Mouse (Mus musculus): ENCODE measurements around the gene Ralgapb.

Gene Ralgapb

GRCm38 (mm10) chr2:158402915-158403314 lies 6.7 kb upstream of the Ralgapb start:
- DNase-seq (ENCODE audit: low spot score in 2 of 2) = no peak

- no peak for DNase-seq (ENCODE audit: low spot score in 2 of 2)
These were observed 552 bp upstream of the Ralgapb start for GRCm38 (mm10) chr2:158408997-158409594.

GRCm38 (mm10) chr2:158410022-158411014 lies 670 bp downstream of the Ralgapb start:
- DNase-seq (ENCODE audit: low spot score in 2 of 2) = peak; percentile 25 to 40

- no peak for DNase-seq (ENCODE audit: low spot score in 2 of 2)
These were observed 3.6 kb downstream of the Ralgapb start for GRCm38 (mm10) chr2:158413240-158413639.

- no peak for DNase-seq (ENCODE audit: low spot score in 2 of 2)
These were observed 6.2 kb downstream of the Ralgapb start for GRCm38 (mm10) chr2:158415826-158416225.

- DNase-seq (ENCODE audit: low spot score in 2 of 2) = no peak
These were observed 9.0 kb downstream of the Ralgapb start for GRCm38 (mm10) chr2:158418663-158419062.

GRCm38 (mm10) chr2:158445814-158446213 lies 36.2 kb downstream of the Ralgapb start:
- DNase-seq (ENCODE audit: low spot score in 2 of 2) = no peak

GRCm38 (mm10) chr2:158449845-158450244 lies 40.2 kb downstream of the Ralgapb start:
- no peak for DNase-seq (ENCODE audit: low spot score in 2 of 2)

- DNase-seq (ENCODE audit: low spot score in 2 of 2) = no peak
These were observed 46.8 kb downstream of the Ralgapb start for GRCm38 (mm10) chr2:158456451-158456850.

- no peak for DNase-seq (ENCODE audit: low spot score in 2 of 2)
These were observed 48.0 kb downstream of the Ralgapb start for GRCm38 (mm10) chr2:158457610-158458009.

GRCm38 (mm10) chr2:158462450-158462849 lies 52.8 kb downstream of the Ralgapb start:
- DNase-seq (ENCODE audit: low spot score in 2 of 2) = no peak

- no peak for DNase-seq (ENCODE audit: low spot score in 2 of 2)
These were observed 64.5 kb downstream of the Ralgapb start for GRCm38 (mm10) chr2:158474159-158474558.

- DNase-seq (ENCODE audit: low spot score in 2 of 2) = no peak
These were observed 68.0 kb downstream of the Ralgapb start for GRCm38 (mm10) chr2:158477640-158478039.

GRCm38 (mm10) chr2:158498457-158498856 lies 88.8 kb downstream of the Ralgapb start:
- DNase-seq (ENCODE audit: low spot score in 2 of 2) = no peak

GRCm38 (mm10) chr2:158501836-158502812 lies 92.5 kb downstream of the Ralgapb start, which contains the start of gene Adig:
Adig (plus strand) TSS chr2:158502612.
- DNase-seq (ENCODE audit: low spot score in 2 of 2) = no peak

GRCm38 (mm10) chr2:158503226-158503625 lies 93.6 kb downstream of the Ralgapb start:
- no peak for DNase-seq (ENCODE audit: low spot score in 2 of 2)

GRCm38 (mm10) chr2:158503671-158504070 lies 94.0 kb downstream of the Ralgapb start:
- DNase-seq (ENCODE audit: low spot score in 2 of 2) = no peak

GRCm38 (mm10) chr2:158506475-158506874 lies 96.8 kb downstream of the Ralgapb start:
- DNase-seq (ENCODE audit: low spot score in 2 of 2) = no peak

- DNase-seq (ENCODE audit: low spot score in 2 of 2) = no peak
These were observed 97.4 kb downstream of the Ralgapb start for GRCm38 (mm10) chr2:158507046-158507445.

GRCm38 (mm10) chr2:158510665-158511064 lies 101.0 kb downstream of the Ralgapb start:
- DNase-seq (ENCODE audit: low spot score in 2 of 2) = no peak

GRCm38 (mm10) chr2:158512528-158512927 lies 102.9 kb downstream of the Ralgapb start, which contains the start of gene Arhgap40:
Arhgap40 (plus strand) TSS chr2:158512796.
- DNase-seq (ENCODE audit: low spot score in 2 of 2) = no peak

Measured in cerebellum, postnatal 4 days (tissue).